Mouse (Mus musculus) liver, adult 2 months (tissue): ENCODE measurements around the gene Cap2.

ENCODE experiments used
- CTCF ChIP-seq: fragments of 200-500 bp; IDR thresholded peaks from 2 replicates; pipeline ENCODE4 v1.5.1; 2011; ENCODE audit warnings: low read depth, low read length, control low read depth
- POLR2A ChIP-seq: fragments of 200-500 bp; IDR thresholded peaks from 2 replicates; pipeline ENCODE4 v1.6.1; 2011; ENCODE audit warnings: low read length, control low read depth; ENCODE audit not compliant: insufficient read depth; ENCODE audit errors: extremely low read depth

DNA sequence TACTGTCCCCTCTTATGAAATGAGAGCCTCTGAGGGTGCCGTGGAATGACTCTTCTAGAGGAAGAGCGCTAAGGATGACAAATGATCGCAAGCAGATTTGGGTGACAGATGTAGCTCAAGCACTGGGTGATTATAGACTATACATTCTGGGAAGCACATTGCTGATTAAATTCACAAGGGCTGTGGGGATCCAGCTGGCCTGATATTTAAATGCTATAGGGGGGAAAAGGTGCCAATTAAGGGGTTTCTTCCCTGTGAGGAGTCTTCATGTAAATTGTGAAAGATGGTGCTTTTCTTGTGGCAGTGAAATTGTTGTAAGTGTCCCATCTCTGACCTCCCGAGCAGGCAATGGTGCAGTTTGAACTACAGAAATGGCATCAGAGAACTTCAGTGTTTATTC is 73.1 kb downstream of the Cap2 start:
- TF ChIP-seq CTCF (no peak), POLR2A (no peak)
